Mouse (Mus musculus) kidney, postnatal 4 days (tissue): Measurements from ENCODE around the gene Defa33.
"Not testable (repeated sequence)": the region's sequence is repeated elsewhere in the genome, so short reads cannot be mapped to it uniquely, and the experiment has no call there.

Experiments
- DNase-seq, 2 experiments: peaks; one replicate each; pipeline ENCODE4 v3.0.0; 2021; ENCODE audit warnings: mixed read lengths in 2 of 2

Defa33 gene

DNA sequence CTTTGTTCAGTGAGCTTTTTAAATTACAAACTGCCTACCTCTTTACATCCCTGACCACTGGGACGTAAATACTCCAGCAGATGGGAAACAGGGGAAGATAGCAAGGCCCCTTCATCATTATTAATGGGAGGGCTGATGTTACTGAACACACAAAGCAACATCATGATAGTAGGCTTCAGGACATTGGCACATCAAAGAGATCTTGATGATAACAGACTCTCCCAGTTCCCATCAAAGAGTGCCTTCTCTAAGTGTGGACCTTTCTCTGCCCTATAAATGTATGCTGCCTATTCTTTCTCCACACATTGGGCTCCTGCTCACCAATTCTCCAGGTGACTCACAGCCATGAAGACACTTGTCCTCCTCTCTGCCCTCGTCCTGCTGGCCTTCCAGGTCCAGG, at the start of gene Defa33:
TSS of gene Defa33 (plus strand) at position 301 of the 400 bp plus-strand sequence.
- not testable (repeated sequence) for DNase-seq

DNA sequence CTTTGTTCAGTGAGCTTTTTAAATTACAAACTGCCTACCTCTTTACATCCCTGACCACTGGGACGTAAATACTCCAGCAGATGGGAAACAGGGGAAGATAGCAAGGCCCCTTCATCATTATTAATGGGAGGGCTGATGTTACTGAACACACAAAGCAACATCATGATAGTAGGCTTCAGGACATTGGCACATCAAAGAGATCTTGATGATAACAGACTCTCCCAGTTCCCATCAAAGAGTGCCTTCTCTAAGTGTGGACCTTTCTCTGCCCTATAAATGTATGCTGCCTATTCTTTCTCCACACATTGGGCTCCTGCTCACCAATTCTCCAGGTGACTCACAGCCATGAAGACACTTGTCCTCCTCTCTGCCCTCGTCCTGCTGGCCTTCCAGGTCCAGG, 13.4 kb upstream of the Defa33 start, which contains the start of gene Defa2:
TSS of gene Defa2 (plus strand) at position 301 of the 400 bp plus-strand sequence.
- DNase-seq = not testable (repeated sequence)

DNA sequence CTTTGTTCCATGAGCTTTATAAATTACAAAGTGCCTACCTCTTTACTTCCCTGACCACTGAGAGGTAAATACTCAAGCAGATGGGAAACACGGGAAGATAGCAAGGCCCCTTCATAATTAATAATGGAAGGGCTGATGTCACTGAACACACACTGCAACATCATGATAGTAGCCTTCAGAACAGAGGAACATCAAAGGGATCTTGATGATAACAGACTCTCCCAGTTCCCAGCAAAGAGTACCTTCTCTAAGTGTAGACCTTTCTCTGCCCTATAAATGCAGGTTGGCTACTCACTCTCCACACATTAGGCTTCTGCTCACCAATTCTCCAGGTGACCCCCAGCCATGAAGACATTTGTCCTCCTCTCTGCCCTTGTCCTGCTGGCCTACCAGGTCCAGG, 35.5 kb downstream of the Defa33 start, which contains the start of gene Defa36:
TSS of gene Defa36 (plus strand) at position 301 of the 400 bp plus-strand sequence.
- DNase-seq = not testable (repeated sequence)
